Mouse (Mus musculus): ENCODE data around the gene Eef1g.
"Not testable (repeated sequence)": the region's sequence is repeated elsewhere in the genome, so short reads cannot be mapped to it uniquely, and the experiment has no call there.

Gene Eef1g

GRCm38 (mm10) chr19:8988346-8989065 lies 21.7 kb downstream of the Eef1g start:
- peak; percentile 48 to 62 for DNase-seq

GRCm38 (mm10) chr19:8989066-8989566 lies 22.3 kb downstream of the Eef1g start, which contains the start of gene Ahnak:
Gene Ahnak (plus strand): TSS chr19:8989284.
- DNase-seq, result peak; percentile 54 to 66

- DNase-seq, result peak; percentile 73 to 83
These were observed 23.0 kb downstream of the Eef1g start for GRCm38 (mm10) chr19:8989567-8990431.

GRCm38 (mm10) chr19:8990432-8991102 lies 23.7 kb downstream of the Eef1g start:
- DNase-seq, result no peak

- DNase-seq, result no peak
These were observed 24.5 kb downstream of the Eef1g start for GRCm38 (mm10) chr19:8991245-8991870.

- peak; percentile 52 to 56 for DNase-seq
These were observed 25.3 kb downstream of the Eef1g start for GRCm38 (mm10) chr19:8991871-8992735.

GRCm38 (mm10) chr19:8992769-8993624 lies 26.2 kb downstream of the Eef1g start:
- DNase-seq, result peak; percentile 83 to 84

- no peak for DNase-seq
These were observed 26.7 kb downstream of the Eef1g start for GRCm38 (mm10) chr19:8993625-8993912.

GRCm38 (mm10) chr19:8994813-8995607 lies 28.2 kb downstream of the Eef1g start:
- DNase-seq, result no peak

- no peak for DNase-seq
These were observed 29.8 kb downstream of the Eef1g start for GRCm38 (mm10) chr19:8996601-8997000.

GRCm38 (mm10) chr19:8997546-8997945 lies 30.7 kb downstream of the Eef1g start:
- peak; percentile 68 to 73 for DNase-seq

GRCm38 (mm10) chr19:8998546-8998945 lies 31.7 kb downstream of the Eef1g start:
- no peak for DNase-seq

GRCm38 (mm10) chr19:8999223-8999622 lies 32.4 kb downstream of the Eef1g start:
- DNase-seq, result no peak

GRCm38 (mm10) chr19:9006915-9007314 lies 40.1 kb downstream of the Eef1g start:
- not testable (repeated sequence) for DNase-seq

- no peak for DNase-seq
These were observed 52.5 kb downstream of the Eef1g start for GRCm38 (mm10) chr19:9019298-9019697.

GRCm38 (mm10) chr19:9023021-9023778 lies 56.4 kb downstream of the Eef1g start:
- DNase-seq, result peak; percentile 34 to 38

- DNase-seq, result no peak
These were observed 58.9 kb downstream of the Eef1g start for GRCm38 (mm10) chr19:9025562-9026257.

- DNase-seq, result peak in 1 of 2 experiments; percentile 41
These were observed 59.8 kb downstream of the Eef1g start for GRCm38 (mm10) chr19:9026634-9027033.
